Mouse (Mus musculus) urinary bladder, postnatal 36 days (tissue): ENCODE measurements around the gene Cckbr.
"Not testable (repeated sequence)": the region's sequence is repeated elsewhere in the genome, so short reads cannot be mapped to it uniquely, and the experiment has no call there.

Experiments
- DNase-seq, 2 experiments: peaks; one replicate each; pipeline ENCODE4 v3.0.0; 2022; ENCODE audit warnings: low spot score in 2 of 2, mixed read lengths in 1 of 2

The Cckbr gene

DNA sequence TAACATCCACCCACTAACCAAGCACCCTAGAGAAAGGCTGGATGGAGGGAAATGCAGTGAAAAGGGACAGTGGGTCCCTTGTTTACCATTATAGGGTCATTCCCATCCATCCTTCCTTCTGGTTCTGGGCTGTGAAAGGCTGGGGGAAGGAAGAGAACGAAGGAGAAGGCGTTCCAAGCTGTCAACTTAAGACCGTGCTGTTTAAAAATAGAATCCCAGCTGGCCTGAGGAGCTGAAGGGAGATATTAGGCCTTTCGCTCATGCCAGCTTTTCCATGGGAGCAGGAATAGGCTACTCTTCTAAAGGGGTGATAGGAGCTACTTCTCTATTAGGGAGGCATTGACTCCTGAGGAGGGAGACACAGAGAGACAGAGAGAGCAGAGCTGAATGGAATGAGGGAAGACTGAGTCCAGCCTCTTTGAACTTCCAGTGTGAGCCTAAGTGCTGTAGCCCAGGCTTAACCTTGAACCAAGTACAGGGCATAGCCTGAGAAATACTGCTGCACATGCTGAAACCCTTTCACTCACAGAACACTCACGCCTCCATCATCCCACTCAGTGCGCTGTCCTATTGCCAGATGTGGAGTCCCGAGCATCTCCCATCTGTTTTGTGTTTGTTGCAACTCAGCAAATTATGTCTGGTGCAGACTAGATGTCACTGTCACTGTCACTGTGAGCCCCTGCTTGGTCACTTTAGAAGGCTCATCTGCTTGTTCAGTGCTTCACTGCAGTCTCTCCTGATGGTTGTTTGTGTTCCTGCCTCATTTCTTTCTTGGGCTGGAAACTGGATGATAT is 12.6 kb downstream of the Cckbr start:
- DNase-seq = no peak

DNA sequence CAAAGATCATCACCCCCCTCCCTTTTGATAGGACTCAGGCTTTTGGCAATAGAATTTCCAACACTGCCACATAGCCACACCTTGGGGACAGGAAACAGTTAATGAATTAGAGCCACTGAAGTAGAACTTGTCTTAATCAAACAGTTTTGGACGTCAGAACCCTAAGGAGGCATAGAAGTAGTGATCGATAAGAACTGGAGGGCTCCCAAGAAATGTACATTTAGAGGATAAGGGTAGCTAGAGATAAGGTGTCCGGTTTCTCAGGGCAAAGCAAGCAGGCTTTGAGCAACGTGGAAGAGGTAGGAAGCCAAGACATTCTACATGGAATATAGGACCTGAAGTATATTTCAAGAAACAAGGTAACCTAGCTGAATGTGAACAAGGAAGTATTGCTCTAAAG is 15.9 kb downstream of the Cckbr start:
- DNase-seq = no peak

DNA sequence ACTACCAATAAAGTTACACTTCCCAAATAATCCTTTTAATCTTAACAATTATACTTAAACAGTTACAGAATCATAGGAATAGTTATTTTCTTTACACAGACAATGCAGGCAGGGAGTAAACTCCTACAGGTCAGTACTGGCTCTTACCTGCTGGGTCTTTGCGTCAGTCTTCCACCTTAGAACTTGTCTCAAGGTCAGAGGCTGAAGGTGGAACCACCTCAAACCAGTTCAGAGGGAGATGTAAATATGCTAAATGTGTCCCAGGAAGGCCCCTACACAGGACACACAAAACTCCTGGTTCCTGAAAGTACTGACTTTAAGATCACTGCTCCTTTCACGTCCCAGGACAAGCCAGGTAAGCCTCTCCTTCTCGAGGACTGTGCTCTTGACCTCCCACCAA is 19.5 kb downstream of the Cckbr start:
- DNase-seq = no peak

DNA sequence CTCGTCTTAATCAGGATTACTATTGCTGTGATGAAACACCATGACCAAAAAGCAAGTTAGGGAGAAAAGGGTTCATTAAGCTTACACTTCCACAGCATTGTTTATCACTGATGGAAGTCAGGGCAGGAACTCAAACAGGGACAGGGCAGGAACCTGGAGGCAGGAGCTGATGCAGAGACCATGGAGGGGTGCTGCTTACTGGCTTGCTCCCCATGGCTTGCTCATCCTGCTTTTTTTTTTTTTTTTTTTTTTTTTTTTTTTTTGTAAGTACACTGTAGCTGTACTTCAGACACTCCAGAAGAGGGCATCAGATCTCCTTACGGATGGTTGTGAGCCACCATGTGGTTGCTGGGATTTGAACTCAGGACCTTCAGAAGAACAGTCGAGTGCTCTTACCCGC is 27.8 kb downstream of the Cckbr start:
- not testable (repeated sequence) for DNase-seq

DNA sequence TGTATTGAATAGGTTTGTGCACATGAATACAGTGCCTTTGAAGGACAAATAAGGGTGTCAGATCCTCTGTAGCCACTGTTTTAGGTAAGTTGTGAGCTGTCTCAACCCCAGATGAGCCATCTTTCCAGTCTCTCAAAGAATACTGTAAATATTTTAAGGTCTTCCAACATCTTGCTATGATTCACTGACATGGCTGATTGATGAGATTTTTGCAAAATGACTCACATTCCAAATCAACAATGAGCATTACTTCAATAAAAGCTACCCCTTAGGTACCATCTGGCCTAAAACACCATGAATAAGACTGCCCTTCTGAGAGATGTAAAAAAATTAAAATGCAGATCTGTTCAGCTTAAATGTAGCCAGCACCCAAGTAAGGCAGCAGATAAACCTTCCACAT is 33.0 kb downstream of the Cckbr start:
- DNase-seq = no peak

DNA sequence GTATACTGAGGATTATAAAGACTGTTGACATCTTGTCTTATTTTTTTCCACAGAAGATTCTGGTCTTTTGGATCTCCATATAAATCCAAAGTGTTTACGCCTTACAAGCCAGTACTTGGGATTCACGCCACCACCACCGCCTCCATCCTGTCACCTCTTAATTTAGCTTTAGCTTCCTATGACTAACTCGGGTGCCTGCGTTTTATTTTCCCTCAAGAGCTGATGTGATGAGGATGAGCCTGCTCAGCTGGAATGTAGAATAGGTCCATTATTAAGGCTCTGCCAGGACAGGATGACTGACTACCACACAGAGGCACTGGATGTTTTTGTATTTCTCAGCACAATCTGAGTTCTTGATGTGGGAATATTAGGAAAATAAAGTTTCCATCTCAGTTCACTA is 40.0 kb downstream of the Cckbr start:
- DNase-seq = not testable (repeated sequence)

DNA sequence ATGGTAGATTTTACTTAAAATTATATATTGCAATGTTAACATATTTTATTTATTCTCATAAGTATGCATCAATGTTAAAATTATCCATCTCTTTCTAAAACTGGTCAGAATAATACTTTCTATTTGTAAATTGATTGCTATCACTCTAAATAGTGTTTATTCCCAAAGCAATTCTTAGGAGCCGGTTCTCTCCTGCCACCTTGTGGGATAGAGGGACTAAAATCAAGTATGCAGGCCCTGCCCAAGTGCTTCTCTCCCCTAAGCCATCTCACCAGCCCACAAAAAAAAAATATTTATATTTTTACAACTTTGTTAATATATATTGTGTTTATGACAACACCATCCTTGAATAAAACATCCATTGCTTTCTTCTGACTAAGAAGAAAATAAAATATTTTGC is 47.1 kb downstream of the Cckbr start:
- no peak for DNase-seq

DNA sequence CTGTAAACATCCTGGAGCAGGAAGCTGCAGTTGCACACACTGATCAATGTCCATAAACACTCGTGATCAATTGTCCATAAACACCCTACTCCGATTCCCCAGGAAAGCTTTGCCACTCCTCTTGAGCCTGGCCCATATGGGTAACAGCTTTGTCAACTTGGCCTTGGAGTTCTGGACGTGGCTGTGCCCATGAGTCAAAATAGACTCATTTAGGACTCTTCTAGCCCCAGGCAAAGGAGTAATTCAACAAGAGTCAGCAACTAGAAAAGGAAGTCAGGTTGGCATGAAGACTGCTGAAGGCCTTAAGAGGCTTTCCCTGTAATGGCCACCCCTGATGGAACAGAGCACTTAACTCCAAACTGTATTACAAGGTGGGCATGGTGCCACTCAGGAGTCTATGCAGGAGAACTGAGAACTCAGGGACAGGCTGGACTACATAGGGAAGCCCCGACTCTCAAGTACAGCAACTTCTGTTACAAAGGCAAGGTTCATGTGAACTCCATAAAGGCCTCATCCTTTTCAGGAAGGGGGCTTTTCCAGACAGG is 49.3 kb downstream of the Cckbr start:
- DNase-seq = no peak

DNA sequence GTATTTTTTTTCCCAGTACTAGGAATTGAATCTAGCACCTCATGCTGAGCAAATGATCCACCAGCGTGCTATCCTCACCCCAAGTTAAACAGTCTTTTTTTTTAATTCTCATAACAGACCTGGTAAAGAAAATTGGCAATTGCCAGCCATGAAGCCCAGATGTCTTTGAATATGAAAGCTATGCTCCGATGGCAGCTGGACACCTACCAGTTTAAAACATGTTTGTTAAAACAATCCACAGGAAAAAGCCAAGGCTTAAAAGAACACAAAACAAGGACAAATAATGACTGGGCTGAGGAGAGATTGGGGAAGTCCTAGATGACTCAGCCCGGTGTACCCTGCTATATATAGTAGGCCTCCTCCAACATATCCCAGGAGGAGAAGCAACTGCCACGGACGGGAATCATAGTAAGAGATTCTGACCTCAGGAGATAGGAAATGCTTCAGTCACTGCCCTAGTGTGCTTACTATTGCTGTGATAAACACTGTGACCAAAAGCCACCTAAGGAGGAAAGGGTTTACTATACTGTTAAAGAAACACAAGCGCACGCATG is 49.9 kb downstream of the Cckbr start:
- no peak for DNase-seq

DNA sequence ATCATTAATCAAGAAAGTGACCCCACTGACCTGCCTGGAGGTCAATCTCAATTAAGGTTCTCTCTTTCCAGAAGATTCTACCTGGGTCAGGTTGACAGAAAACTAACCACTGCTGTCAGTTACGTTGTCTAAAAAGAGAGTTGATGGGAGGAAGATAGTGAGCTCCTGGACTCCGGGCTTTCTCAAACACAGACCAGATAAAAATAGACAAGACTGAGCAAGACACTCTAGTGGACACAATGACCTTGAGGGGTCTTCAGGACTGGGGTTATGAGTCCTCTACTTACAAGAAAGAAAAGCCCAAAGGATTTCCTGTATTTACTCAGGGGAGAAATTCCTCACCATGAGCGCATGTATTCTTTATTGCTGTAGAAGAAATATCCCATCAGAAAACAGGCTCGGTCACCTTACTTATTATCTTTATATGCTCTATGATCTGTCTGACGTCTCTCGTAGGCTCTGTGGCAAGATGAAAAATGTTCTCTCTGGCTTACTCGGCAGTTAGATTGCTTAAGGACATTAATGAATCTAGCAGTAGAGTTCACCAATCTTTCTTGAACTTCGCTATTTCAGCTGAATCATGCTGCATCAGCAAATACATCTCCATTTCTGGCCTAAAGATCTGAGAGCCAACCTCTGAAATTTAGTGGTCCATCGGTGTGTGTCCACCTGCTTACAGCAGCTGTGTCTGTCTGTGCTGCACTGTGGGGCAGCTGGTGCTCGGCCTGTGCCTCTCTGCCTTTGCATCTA is 51.3 kb downstream of the Cckbr start:
- no peak for DNase-seq

DNA sequence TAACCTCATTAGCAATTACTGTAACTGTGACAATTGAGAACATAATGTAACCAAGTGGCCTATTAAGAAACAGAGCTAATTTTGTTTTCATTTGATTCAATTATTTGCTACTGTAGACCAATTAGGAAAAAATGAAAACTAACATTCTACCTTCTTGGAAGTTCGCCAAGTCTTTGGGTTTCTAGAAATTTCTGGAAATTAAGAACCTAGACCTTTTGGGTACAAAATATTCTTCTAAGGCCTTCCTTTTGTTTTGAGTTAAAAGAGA is 51.8 kb downstream of the Cckbr start:
- no peak for DNase-seq

DNA sequence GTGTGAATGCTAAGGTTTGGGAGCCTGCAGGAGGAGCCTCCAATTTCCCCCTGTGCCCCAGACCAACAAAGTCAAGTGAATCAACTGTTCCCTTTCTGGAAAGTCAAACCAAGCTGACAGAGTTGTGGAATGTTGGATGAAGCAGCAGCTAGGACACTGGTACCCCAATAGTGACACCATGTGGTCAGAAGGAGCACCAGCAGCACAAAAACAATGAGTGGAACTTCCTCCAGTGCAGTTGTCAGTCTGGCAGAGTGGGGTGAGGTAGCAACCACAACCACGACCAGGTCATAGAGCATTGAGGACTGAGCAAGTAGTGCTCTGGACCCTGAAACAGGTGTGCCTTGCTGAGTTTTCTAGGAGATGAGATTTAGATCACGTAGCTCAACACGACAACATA is 52.3 kb downstream of the Cckbr start:
- peak; percentile 24 to 25 for DNase-seq

DNA sequence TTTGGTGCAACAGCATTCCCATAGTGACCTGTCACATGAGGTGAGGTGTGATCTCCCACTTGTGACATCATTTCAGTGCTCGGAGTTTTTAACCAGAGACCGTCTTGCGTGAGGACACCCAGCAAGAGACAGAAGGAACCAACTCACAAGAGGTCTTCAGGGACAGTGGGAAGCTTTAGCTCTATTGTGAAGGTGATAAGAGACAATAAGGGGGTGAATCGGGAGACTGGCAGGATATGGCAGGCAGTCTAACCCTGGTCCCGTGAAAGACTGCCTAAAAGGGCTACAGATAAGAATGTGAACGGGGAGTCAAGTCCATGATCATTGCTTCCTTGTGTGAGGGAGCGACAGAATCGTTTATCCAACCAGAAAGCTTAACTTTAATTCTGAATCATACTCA is 52.8 kb downstream of the Cckbr start:
- no peak for DNase-seq

DNA sequence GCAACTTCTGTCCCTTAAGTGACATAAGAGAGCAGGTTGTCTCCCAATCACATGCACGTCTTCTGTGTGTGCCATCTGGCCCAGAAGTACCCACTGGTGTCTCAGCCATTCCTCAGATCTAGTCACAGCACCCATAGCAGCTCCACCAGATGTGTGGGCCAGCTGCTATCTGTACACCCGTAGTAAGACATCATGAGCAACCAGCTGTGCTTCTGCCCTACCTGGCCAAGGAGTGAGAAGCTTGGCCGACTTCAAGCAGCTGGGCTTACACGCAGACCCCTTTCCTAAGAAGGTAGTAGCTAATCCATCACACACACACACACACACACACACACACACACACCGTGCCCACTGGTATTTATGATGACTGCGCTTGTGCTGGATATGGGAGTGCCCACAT is 53.7 kb downstream of the Cckbr start:
- DNase-seq = no peak

DNA sequence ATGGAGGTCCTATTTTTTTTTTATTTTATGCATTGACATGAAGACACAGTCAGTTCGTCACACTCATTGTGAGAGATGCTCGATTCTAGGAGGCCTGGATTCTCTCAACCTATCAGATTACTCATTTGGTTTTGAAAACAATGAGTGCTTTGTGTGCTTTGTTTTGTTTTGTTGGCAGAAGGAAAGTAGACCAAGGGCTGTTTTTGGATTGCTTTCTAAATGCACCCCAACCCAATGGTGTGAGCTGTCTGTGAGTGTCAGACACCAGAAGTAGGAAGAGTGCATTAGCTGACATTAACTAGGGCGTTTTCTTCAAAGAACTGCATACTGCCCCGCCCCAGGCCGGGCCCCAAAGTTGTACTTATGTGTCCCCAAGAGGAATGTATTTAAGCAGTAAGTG is 54.5 kb downstream of the Cckbr start:
- DNase-seq = no peak

DNA sequence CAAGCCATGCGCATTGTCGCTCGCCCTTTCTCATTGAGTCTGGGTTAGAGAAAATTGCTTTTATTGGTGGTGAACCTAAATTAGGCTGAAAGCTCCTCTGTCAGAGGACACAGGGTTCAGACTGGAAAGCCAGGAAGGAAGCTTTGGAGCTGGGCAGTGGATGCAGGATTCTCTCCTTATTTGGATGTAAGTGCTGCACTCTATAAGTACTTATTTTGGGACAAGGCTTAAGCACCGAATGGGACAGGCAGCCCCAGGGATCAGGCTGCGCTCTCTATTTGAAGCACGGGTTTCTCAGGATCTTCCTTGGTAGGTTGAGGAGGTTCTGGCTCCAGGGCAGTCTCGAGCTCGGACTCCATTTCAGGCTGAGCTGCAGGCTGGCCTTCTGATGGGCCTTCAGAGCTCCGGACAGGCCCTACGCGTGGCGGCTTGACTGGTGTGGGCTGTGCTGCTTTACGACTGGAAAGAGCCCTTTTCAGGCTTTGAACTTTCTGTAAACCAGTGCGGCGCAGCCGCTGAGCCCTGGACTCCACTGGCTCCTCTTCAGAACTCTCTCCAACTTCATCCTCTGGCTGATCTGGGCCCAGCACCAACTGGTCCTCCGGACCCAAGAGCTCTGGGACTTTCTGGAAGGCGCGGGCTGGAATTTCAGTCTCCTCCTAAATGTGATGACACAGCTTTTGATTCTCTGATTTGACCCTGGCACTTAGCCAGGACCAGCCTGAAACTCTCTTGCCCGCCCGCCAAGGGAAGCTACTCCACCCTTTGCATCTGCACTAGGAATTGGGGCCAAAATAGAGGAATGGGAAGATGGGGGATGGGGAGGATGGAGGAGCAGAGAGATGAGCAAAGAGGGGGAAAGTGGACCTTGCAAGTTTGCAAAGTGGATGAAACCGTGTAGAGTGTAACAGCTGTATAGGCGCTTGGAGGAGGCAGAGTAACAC is 55.3 kb downstream of the Cckbr start:
- peak; percentile 33 to 65 for DNase-seq

DNA sequence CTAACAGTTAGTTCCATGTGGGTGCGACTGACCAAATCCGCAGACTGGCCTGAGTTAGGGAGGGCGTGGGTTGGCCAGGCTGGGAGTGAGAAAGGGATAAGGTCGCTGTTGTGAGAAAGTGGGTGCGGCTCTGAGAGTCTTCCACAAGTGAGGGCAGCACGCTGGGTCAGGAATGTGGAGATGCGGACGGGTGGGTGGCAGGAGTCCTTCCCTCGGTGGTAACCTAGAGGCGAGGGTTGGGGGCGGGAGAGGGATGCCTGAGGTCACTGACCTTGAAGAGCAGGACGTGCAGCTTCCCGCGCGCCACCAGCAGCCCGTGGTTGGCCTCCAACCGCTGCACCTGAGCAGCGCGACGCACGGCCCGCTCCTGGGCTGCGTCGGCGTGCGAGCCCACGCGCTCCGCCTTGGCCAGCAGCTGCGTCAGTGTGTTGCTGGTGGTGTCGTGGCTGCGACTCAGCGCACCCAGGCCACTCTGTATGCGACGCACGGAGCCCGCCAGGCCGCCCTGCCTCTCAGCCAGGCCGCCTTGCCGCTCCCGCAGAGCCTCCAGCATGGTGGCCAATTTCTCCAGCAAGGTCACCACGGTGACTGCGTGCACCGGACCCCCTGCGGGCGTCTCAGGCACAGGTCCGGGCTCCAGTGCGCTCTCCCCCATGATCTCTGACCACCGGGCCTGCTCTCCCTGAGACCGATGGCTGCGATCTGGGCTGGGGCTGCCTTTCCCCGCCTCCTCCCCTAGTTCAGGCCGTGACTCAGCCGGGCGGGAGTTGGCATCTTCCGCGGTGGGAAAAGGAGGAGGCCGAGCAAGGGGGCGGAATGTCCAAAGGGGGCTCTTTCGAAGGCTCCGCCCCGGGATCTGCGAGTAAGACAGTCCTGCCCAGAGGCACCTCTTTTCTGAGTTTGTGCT is 56.2 kb downstream of the Cckbr start, which contains the start of gene Cavin3:
Gene Cavin3 (minus strand): TSS at position 796 of the 907 bp plus-strand sequence.
- peak; percentile 77 to 87 for DNase-seq

DNA sequence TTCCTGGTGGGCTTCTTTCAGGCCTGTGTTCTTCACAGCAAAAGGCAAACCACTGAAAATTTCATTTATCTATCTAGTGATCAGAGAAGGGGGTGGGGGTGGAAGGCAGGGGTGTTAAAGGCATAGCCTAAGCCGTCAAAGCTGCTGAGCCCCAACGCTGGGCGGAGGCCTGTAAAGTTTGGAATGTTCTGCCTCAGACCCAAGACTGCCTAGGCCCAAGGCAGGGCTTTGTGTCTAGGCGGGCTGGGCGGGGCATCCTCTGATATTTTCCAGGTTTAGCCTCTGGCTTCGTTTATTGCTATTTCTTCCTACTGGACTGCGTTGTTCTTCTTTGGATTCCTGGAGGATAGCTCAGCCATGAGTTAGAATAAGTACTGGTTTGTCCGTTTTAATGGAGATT is 56.9 kb downstream of the Cckbr start:
- peak; percentile 53 to 67 for DNase-seq

DNA sequence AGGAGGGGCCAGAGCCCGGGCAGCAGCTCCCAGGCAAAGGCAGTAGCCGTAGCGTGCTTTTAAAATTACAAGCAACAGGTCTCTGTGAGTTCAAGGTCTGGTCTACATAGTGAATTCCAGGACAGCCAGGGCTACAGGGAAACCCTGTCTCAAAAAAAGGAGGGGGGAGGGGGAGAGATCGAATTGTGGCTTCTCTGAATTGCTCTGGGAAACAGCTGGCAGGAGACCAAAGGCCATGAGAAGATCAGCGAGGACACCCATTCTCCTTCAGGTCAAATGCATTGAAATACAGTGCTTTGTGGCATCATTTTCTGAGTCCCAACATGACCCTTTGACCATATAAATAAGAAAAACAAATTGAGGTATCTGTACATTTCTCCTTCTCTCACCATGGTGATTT is 59.5 kb downstream of the Cckbr start:
- DNase-seq = no peak

DNA sequence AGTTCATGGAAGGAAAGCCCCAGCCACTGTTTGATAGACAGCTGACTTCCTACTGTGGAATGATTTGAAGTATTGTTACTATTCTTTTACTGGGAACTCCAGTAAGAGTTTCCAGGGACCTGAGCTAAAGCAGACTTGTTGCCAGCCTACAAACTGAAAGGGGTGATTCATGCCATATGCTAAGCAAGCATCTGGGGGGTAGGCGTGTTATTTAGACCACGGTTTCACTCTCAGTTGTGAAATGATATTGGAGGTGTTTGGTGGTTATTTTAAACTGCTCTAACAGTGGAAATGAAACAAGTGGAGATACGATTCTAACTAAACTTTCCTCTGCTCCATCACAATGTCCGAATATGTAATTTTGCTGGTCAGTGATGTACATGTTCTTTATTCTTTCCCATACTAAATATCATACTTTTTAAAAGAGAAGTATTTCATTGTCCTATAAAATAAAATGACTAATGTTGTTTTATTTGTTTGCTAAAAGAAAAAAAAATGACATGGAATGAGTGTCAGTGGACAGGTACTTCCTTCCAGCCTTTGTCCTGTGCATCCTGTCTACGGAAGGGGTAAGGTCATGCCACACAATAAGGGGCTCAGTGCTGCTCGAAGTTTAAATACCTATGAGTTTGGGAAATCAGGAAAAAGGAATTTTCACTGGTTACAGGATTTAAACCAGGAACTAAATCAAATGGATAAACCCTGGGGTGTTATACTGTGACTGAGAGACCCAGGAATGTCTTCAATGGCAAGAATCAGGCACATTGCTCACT is 61.8 kb downstream of the Cckbr start:
- no peak for DNase-seq
